Mouse (Mus musculus): ENCODE data around the gene Mfsd4b5. TPM values are rescaled to one million over a fixed set of nuclear protein-coding genes. Genes with fewer than 3 reads are reported as not detected.
"Not testable (repeated sequence)": the region's sequence is repeated elsewhere in the genome, so short reads cannot be mapped to it uniquely, and the experiment has no call there.

Mfsd4b5 gene
- total RNA-seq (2021): 0.67 and 0.75 TPM in 2 replicates
- long read RNA-seq, experiment 1: 0 reads
- long read RNA-seq, experiment 2, partial matches to known transcripts: 0 of 1 reads
- long read RNA-seq, experiment 2, other reads (novel, unspliced or antisense): 1 of 1 reads

- no peak for DNase-seq
Observed at GRCm38 (mm10) chr10:39986466-39986865, at the start of gene Mfsd4b5. TSS of gene Mfsd4b5 (minus strand) at chr10:39986646.

DNA sequence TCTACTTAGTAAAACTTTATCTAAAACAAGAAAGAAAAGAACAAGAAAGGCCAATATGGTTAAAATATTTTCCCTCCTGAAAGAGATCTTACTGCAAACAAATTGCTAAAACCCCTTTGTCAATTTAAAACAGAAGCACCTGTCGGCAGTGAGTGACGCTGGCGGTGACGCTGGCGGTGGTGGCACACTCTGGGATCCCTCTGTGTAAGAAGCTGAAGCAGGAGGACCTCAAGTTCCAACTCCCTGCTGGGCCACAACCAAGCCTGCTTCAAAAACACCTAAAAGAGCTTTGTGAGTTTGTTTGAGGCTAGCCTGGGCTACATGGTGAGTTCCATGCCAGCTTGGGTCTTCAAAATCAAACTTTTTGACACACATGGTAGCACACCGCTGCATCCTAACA lies 48.5 kb upstream of the Mfsd4b5 start:
- no peak for DNase-seq

GRCm38 (mm10) chr10:40032897-40033296 lies 46.5 kb upstream of the Mfsd4b5 start:
- DNase-seq: no peak

- no peak for DNase-seq
Observed at GRCm38 (mm10) chr10:40030716-40031115, 44.3 kb upstream of the Mfsd4b5 start.

DNA sequence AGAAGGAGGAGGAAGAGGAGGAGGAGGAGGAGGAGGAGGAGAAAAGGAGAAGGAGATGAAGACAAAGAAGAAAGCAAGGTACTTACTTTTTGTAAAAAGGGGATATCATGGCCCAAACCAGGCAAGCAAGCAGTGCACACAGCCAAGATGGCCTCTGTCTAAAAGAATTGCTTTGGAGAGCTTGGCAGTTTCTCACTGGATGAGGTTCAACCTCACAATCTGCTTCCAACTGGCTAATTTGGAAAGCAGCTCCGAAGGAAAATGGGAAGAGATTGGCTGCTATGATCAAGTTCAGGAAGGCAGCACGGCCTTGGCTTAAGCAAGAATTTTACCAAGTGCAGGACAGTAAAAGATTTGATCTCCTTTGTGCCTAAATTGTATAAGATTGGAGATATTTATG lies 43.2 kb upstream of the Mfsd4b5 start:
- DNase-seq: no peak

DNA sequence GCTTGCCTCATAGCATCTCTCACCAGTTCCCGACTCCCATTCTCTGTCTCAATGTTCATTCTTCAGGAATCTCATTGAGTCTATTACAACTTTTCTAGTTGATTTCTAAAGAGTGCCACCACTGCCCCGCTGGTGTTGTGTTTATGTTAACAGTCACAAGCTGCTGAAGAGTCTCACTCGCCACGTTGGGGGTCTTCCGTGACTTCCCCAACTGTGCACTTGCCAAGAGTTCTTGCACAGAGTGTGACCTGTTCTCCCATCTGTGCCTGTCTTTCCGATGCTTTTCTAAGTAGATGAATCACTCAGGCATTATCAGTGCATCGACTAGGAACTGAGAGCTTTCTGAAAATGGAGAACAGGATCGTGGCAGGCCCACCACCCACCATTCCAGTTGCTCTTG lies 41.6 kb upstream of the Mfsd4b5 start:
- no peak for DNase-seq

GRCm38 (mm10) chr10:40026546-40026945 lies 40.1 kb upstream of the Mfsd4b5 start:
- DNase-seq: no peak

DNA sequence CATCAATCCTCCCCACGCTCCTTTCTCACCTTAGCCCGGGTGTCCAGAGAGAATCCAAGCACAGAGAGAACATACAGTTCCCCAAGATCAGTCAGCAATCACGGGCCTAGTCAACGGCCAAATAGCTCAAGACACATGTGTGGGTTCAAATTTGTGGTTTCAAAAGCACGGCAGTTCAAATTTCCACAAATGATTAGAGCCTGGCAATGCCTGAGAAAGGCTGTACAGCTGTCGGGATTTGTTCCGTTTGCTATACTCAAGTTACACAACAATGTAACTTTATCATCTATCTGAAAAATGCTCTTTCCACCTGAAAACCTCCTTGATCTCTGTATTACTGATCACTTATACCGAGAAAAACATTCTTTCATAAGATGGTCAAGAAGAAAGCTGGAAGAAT lies 39.1 kb upstream of the Mfsd4b5 start:
- no peak for DNase-seq

- peak; percentile 91 for DNase-seq
Observed at GRCm38 (mm10) chr10:40024554-40025428, 38.3 kb upstream of the Mfsd4b5 start, which contains the start of gene Mfsd4b1. TSS of gene Mfsd4b1 (minus strand) at chr10:40025268.

DNA sequence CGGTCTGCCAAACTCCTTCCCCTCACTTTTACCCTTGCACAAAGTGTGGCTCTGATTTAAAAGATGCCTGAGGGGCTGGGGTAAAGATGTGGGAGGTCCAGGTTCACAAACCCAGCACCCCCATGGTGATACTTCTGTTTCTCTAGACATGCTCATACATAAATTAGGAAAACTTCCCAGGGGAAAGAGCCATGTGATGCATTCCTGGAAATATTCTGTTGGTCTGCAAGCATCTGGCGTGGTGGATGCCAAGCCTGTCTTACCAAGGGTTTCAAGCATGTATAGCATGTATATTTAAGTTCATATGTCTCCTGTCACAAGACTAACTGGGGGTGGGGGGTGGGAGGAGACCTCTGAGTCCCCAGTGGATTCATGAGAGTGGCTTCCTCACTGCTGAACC lies 34.0 kb upstream of the Mfsd4b5 start:
- no peak for DNase-seq

- DNase-seq: no peak
Observed at GRCm38 (mm10) chr10:40019492-40019891, 33.0 kb upstream of the Mfsd4b5 start.

- DNase-seq: no peak
Observed at GRCm38 (mm10) chr10:40018261-40018860, 31.9 kb upstream of the Mfsd4b5 start.

- DNase-seq: no peak
Observed at GRCm38 (mm10) chr10:40009591-40009990, 23.1 kb upstream of the Mfsd4b5 start.

GRCm38 (mm10) chr10:40008847-40009246 lies 22.4 kb upstream of the Mfsd4b5 start:
- not testable (repeated sequence) for DNase-seq

DNA sequence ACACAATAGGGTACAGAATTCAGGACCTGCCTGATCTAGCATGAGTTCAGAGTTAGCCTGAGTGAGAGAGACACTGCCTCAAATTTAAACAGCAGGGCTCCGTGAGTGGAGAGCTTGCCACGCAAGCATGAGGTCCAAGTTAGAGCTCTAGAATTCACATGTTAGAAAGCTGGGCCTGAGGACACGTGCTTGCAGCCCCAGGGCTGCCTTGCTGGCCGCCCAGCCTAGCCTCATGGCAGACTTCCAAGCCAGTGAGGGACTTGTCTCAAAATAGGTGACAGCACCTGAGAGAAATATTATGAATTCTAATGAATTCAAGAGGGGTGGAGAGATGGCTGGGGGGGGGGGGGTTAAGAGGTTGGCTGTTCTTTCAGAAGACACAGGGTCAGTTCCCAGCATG lies 21.5 kb upstream of the Mfsd4b5 start:
- DNase-seq: no peak

GRCm38 (mm10) chr10:40006963-40007362 lies 20.5 kb upstream of the Mfsd4b5 start:
- DNase-seq: peak; percentile 19

GRCm38 (mm10) chr10:40000746-40001145 lies 14.3 kb upstream of the Mfsd4b5 start:
- no peak for DNase-seq

- DNase-seq: no peak
Observed at GRCm38 (mm10) chr10:39991155-39991554, 4.7 kb upstream of the Mfsd4b5 start.

DNA sequence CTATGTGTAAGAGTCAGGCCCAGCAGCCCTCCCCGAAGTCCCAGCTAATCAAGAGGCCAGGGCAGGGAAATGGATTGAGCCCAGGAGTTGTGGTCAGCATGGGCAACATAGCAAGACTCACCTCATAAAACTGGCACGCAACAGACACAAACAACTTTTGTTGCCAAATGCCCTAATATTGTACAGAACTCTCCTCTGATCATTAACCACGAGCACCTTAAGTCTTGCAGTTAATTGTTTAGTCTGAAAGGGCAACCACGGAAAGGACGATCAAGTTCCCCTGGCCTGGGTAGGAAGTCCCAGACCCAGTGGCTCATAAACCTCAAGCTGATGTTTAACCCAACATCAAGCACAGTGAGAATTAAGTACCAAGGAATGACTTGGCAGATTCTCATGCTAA lies 3.8 kb downstream of the Mfsd4b5 start:
- no peak for DNase-seq

GRCm38 (mm10) chr10:39978231-39978630 lies 8.2 kb downstream of the Mfsd4b5 start:
- DNase-seq: no peak

GRCm38 (mm10) chr10:39977346-39977745 lies 9.1 kb downstream of the Mfsd4b5 start:
- DNase-seq: no peak

DNA sequence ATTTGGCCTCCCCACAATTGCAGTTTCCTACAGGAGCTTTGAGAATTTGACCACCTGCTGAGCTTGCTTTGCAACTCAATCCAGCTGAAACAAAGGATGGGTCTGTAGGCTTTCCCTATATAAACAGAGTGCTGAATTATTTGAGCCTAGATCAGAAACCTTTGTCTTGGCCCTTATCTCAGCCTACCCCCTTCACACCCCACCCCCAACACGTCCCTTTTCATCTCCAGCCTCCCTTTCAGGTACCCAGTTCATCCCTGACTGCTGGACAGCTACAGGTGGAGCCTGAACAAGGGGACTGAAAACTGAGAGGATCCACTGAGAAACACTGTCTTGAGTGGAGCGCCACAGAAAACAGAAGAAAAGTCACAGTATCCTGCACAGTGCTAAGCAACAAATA lies 10.7 kb downstream of the Mfsd4b5 start:
- DNase-seq: no peak

GRCm38 (mm10) chr10:39974982-39975381 lies 11.5 kb downstream of the Mfsd4b5 start:
- DNase-seq: no peak

Measured in adrenal gland, postnatal 14 days (tissue).